ENCODE assay signal across 8 mouse cellular contexts in the genomic region with DNA sequence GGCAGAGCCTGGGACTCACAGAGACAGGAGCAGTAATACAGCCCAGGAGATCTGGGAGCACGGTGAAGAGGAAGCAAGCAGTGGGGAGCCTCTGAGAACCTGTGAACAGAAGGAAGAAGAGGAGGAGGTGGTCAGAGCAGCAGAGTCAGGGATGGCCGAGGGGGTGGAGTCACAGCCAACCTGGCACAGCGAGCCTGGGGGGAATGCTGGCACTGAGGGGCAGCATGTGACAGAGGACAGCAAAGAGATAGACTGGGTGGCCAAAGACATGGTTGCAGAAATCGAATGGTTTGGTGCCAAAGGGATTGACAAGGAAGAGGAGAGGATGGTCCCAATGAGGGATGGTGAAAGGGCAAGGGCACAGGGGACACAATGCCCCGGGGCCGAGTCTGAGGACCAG. TPM values are rescaled to one million over a fixed set of nuclear protein-coding genes. Genes with fewer than 3 reads are reported as not detected.
DNase-seq lines count a peak whose midpoint lies in the region; ATAC-seq and TF ChIP-seq lines count a peak whose summit lies in the region.

A gene (minus strand): TSS at position 101 of the 400 bp plus-strand sequence.

- peaks cover 23% of the 10 kb centered on the region for H3K4me1 ChIP-seq in heart, embryonic 13.5 days

- no peak within 1 kb of the TSS for H3K4me3 ChIP-seq in heart, embryonic 13.5 days
- H3K4me3 ChIP-seq in myocyte: no peak within 1 kb of the TSS

- H3ac ChIP-seq in myocyte (ENCODE audit: control insufficient read depth, insufficient read length): no peak within 1 kb of the TSS

- TF ChIP-seq POLR2A in myocyte (IDR thresholded peaks at IDR 0.05; ENCODE audit: insufficient read length, low read depth): no peak

- no peak for DNase-seq in layer of hippocampus, adult 18-20 months (ENCODE audit: low spot score in 2 of 2)
- DNase-seq in layer of hippocampus, adult 9-10 months (ENCODE audit: low spot score): no peak
- DNase-seq in adrenal gland, postnatal 36 days: no peak
- DNase-seq in left cerebral cortex, postnatal 10 days (ENCODE audit: extremely low spot score in 1 of 2, low spot score in 2 of 2): no peak
- DNase-seq in cerebellum, adult 9-11 months: no peak
- DNase-seq in kidney, postnatal 25 days: no peak

- H3K9ac ChIP-seq in heart, embryonic 13.5 days: no peak within 1 kb of the TSS; the same call in 1 of the 2 replicates

- WGBS in heart, embryonic 13.5 days: 52% methylated on average over 6 of the region's 6 CpGs

- H3K27me3 ChIP-seq in heart, embryonic 13.5 days (replicated peaks): peaks cover 42% of the 10 kb centered on the region
- no peaks in the 10 kb centered on the region for H3K27me3 ChIP-seq in myocyte (ENCODE audit: control insufficient read depth, insufficient read depth, insufficient read length)

- intact Hi-C loops in left cerebral cortex, postnatal 10 days (cut with DNase I): loop anchor here (2.0 kb wide), 1 partner anchor 51 kb away; no protein-coding TSS in a partner anchor

- H3K27ac ChIP-seq in heart, embryonic 13.5 days (replicated peaks): no peak within 1 kb of the TSS

- H3K4me2 ChIP-seq in heart, embryonic 13.5 days: no peak within 1 kb of the TSS
- peak within 1 kb of the TSS; percentile 60 for H3K4me2 ChIP-seq in myocyte (ENCODE audit: low read depth)

- no peaks in the 10 kb centered on the region for H3K9me3 ChIP-seq in heart, embryonic 13.5 days

- peaks cover 1% of the 10 kb centered on the region; the same call in 1 of the 2 replicates for H3K36me3 ChIP-seq in heart, embryonic 13.5 days
- H3K36me3 ChIP-seq in myocyte (ENCODE audit: control insufficient read depth, insufficient read depth): no peaks in the 10 kb centered on the region

- no peak for ATAC-seq in heart, embryonic 13.5 days (ENCODE audit: extremely low read depth, insufficient number of reproducible peaks, low FRiP score, low TSS enrichment)

- no peaks in the 10 kb centered on the region for H3K79me2 ChIP-seq in myocyte (ENCODE audit: control insufficient read depth, insufficient read depth)

TF ChIP-seq in myocyte, 11 proteins besides CTCF, POLR2A, EP300 and RAD21:
- TF ChIP-seq E2F4 (IDR thresholded peaks at IDR 0.05; ENCODE audit: insufficient read depth) (no peak), CEBPB (IDR thresholded peaks at IDR 0.05; ENCODE audit: insufficient read depth, poor library complexity, severe bottlenecking) (no peak), REST (IDR thresholded peaks at IDR 0.05; ENCODE audit: insufficient read depth, insufficient read length) (no peak), MAX (IDR thresholded peaks at IDR 0.05; ENCODE audit: low read depth) (no peak), TCF12 (IDR thresholded peaks at IDR 0.05; ENCODE audit: insufficient read depth, poor library complexity, severe bottlenecking) (no peak), USF1 (IDR thresholded peaks at IDR 0.05; ENCODE audit: low read depth) (no peak), POLR2AphosphoS2 (IDR thresholded peaks at IDR 0.05; ENCODE audit: insufficient read length, low read depth) (no peak), MYOG (IDR thresholded peaks at IDR 0.05; ENCODE audit: control insufficient read depth in 1 of 3, insufficient read depth in 1 of 3, insufficient read length in 2 of 3, low read depth in 2 of 3) (no peak), SRF (IDR thresholded peaks at IDR 0.05; ENCODE audit: control insufficient read depth, insufficient read length, low read depth) (no peak), TCF3 (IDR thresholded peaks at IDR 0.05; ENCODE audit: insufficient read length, low read depth) (no peak), MYOD1 (IDR thresholded peaks at IDR 0.05; ENCODE audit: control insufficient read depth in 1 of 3, insufficient read length in 2 of 3, low read depth in 2 of 3) (no peak)
TF ChIP-seq in myocyte: peak in this region for 0.

RNA-seq across cellular contexts. Expression of the gene that starts here (rescaled TPM):
- total RNA-seq in layer of hippocampus, adult 18-20 months (2021): 10 to 100 TPM; 27.5 to 32.1 TPM
- 10 to 100 TPM; 34.8 to 40.0 TPM for total RNA-seq in adrenal gland, postnatal 36 days (2021)
- 19.4 and 22.1 TPM in 2 replicates for polyA plus RNA-seq in heart, embryonic 13.5 days (2015; fragmentation: Nextera tagmentation; extraction: Ambion mirVana)
- 10 to 100 TPM; 21.2 to 22.1 TPM for total RNA-seq in left cerebral cortex, postnatal 10 days (2021)
- polyA plus RNA-seq in myocyte (2012; fragmentation: generic; extraction: Trizol): 3.6 TPM
